Mouse (Mus musculus) brain, adult 2 months (tissue): ENCODE results near the gene Pik3ca.
A peak's percentile ranks its signal among the peaks of the same experiment; 100 is the strongest.

Experiments
- DNase-seq: peaks from one replicate; pipeline ENCODE4 v3.0.0; 2011; ENCODE audit warnings: low read depth, low spot score

The Pik3ca gene

GRCm38 (mm10) chr3:32397461-32398174, at the start of gene Pik3ca:
Pik3ca (plus strand) TSS chr3:32397671.
- DNase-seq: peak; percentile 71

DNA sequence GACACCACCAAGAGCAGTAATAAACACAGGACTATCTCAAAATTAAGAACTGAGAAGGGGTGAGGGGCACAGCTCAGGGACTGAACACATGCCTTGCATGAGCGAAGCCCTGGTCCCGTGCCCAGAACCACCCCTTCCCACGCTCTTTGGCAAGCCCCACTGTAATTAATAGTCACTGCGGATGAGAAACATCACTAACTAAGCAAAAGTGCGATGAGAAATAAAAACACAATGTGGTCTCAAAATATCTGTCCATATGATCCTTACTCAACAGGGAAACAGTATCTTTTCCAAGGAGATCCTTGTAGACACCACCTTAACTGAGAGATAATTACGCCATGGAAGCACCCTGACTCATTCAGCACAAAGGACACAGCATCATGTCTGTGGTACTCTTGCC, 49.6 kb upstream of the Pik3ca start:
- DNase-seq: peak; percentile 65

GRCm38 (mm10) chr3:32361221-32361620, 36.2 kb upstream of the Pik3ca start:
- peak; percentile 12 for DNase-seq

- DNase-seq: peak; percentile 35
Measured at GRCm38 (mm10) chr3:32364195-32364594, 33.3 kb upstream of the Pik3ca start.

- DNase-seq: peak; percentile 76
Measured at GRCm38 (mm10) chr3:32364841-32365545, 32.5 kb upstream of the Pik3ca start.

GRCm38 (mm10) chr3:32365546-32366245, 31.8 kb upstream of the Pik3ca start, which contains the start of gene Zmat3:
Zmat3 (minus strand) TSS chr3:32366014.
- DNase-seq: peak; percentile 92

- peak; percentile 62 for DNase-seq
Measured at GRCm38 (mm10) chr3:32366246-32366734, 31.2 kb upstream of the Pik3ca start.

- DNase-seq: no peak
Measured at GRCm38 (mm10) chr3:32367516-32367915, 30.0 kb upstream of the Pik3ca start.

- DNase-seq: no peak
Measured at GRCm38 (mm10) chr3:32371957-32372356, 25.5 kb upstream of the Pik3ca start.

DNA sequence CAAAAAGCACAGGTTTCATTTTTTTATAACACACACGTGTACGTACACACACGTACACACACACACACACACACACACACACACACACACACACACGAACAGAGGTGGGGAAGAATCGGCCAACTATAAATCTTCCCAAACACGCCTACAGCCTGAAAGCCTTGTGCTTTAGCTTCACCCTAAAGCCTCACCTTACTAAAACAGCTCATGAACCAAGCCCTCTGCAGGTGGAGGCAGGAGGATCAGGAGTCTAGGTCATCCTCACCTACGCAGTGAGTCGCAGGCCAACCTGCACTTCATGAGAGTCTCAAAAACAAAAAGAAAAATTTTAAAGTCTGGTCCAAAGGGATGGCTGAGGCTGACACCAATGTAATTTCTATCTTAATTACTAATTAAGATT, 25.0 kb upstream of the Pik3ca start:
- no peak for DNase-seq

- no peak for DNase-seq
Measured at GRCm38 (mm10) chr3:32373236-32373635, 24.2 kb upstream of the Pik3ca start.

- DNase-seq: no peak
Measured at GRCm38 (mm10) chr3:32379891-32380290, 17.6 kb upstream of the Pik3ca start.

DNA sequence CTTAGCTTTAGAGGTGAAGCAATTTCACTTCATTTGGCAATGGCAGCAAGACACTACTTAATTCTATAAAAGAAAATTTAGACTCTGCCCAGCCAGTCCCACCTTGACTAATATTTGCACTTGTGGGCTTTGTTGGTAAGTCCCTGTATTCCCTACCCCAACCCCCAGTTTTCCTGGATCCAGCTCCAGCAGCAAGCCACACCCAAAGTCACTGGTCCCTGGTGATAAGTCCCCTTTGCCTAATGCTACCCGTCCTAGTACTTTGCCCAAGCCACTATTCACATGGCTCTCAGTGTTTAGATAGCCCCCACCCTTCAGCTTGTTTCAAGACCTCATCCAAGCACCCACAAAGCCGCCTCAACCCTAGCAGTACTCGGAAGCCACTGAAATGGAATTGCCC, 15.9 kb upstream of the Pik3ca start:
- no peak for DNase-seq

DNA sequence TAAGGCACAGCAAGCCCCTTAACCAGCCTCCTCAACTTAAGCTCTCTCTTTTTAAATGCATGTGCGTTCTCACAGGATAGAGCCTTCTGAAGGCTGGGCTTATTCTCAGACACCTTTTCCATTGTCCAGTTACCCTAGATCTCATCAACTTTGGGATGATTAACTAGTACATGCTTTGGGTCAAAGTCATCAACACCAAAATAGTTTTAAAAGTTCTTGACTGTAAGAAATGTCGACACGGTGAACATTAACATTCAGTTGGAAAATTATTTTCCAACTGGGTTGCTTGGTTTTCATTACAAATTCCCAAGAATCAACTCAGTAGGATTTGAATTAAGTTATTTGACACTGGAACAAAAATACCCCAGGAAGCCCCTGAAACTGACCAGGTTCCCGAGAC, 4.6 kb upstream of the Pik3ca start:
- DNase-seq: no peak

GRCm38 (mm10) chr3:32393986-32394385, 3.5 kb upstream of the Pik3ca start:
- no peak for DNase-seq

- DNase-seq: no peak
Measured at GRCm38 (mm10) chr3:32395771-32396551, 1.5 kb upstream of the Pik3ca start.

- peak; percentile 100 for DNase-seq
Measured at GRCm38 (mm10) chr3:32396794-32397460, 544 bp upstream of the Pik3ca start.

- no peak for DNase-seq
Measured at GRCm38 (mm10) chr3:32398175-32398538, 686 bp downstream of the Pik3ca start.

GRCm38 (mm10) chr3:32398623-32399022, 1.2 kb downstream of the Pik3ca start:
- no peak for DNase-seq

DNA sequence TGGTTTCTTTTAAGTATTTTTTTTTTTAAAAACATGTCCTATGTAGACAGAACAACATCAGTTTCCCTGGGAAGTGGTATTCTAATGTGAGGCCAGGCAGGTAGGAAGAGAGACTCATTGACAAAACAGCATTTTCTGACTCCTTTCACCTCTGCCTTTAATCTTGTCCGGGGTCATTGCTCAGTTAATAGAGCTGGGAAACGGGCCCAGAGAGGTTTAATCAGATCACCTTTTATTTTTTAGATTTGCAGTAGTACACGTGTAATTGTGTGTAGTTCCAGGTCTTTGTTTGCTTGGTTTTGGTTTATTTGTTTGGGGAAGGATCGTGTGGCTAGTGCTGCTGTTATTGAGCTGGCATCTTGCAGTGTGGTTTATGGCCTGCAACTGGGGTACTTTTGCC, 1.9 kb downstream of the Pik3ca start:
- no peak for DNase-seq

GRCm38 (mm10) chr3:32399931-32400330, 2.5 kb downstream of the Pik3ca start:
- no peak for DNase-seq
